Mouse (Mus musculus) brain, embryonic 14.5 days (tissue): ENCODE results near the gene Txn2.

Experiments used
- CTCF ChIP-seq: fragments of 200-500 bp; IDR thresholded peaks from 2 replicates; pipeline ENCODE4 v1.5.1; 2012; ENCODE audit warnings: inconsistent platforms, mild to moderate bottlenecking, moderate library complexity, borderline replicate concordance; ENCODE audit not compliant: insufficient read depth, insufficient read length; ENCODE audit errors: extremely low read depth
- POLR2A ChIP-seq: fragments of 200-500 bp; IDR thresholded peaks from 2 replicates; pipeline ENCODE4 v1.6.1; 2012; ENCODE audit warnings: mild to moderate bottlenecking, inconsistent platforms, borderline replicate concordance; ENCODE audit not compliant: poor library complexity, insufficient read depth, insufficient read length, severe bottlenecking; ENCODE audit errors: extremely low read depth

- no peak for TF ChIP-seq POLR2A
- TF ChIP-seq CTCF = no peak
Observed at GRCm38 (mm10) chr15:77960693-77961092, 31.9 kb upstream of the Txn2 start.
